Mouse (Mus musculus) forebrain, embryonic 14.5 days (tissue): ENCODE measurements at regions not wholly inside any gene's neighbourhood (a gene's known extent, or its start where the extent isn't known, plus 50 kb on each side); places are given as distances from the start of the nearest gene placed in this dataset.

Experiments
- ATAC-seq: fragments of 200-750 bp; cut with Nextera tagmentation; 2 replicates; pipeline ENCODE4 v1.8.0; 2017; ENCODE audit warnings: mild to moderate bottlenecking, moderate library complexity
- DNase-seq: peaks from one replicate; pipeline ENCODE4 v3.0.0-alpha.2; 2015; ENCODE audit warnings: low spot score
- H3K27ac ChIP-seq: fragments of 300-500 bp; sonication (generic); 2 replicates; pipeline ENCODE4 v1.5.1; 2014; ENCODE audit warnings: low read depth, mild to moderate bottlenecking, control low read depth, low read length, moderate library complexity
- H3K27me3 ChIP-seq: fragments of 300-500 bp; sonication (generic); replicated peaks from 2 replicates; pipeline ENCODE4 v1.6.1; 2014; ENCODE audit warnings: low read length, control low read depth, mixed read lengths; ENCODE audit not compliant: control insufficient read depth, insufficient read depth
- H3K36me3 ChIP-seq: fragments of 300-500 bp; sonication (generic); 2 replicates; pipeline ENCODE4 v1.6.1; 2014; ENCODE audit warnings: low read length, control low read depth; ENCODE audit not compliant: control insufficient read depth, insufficient read depth
- H3K4me1 ChIP-seq: fragments of 300-500 bp; sonication (generic); 2 replicates; pipeline ENCODE4 v1.6.1; 2014; ENCODE audit warnings: antibody characterized with exemption, low read length, control low read depth; ENCODE audit not compliant: control insufficient read depth, insufficient read depth
- H3K4me2 ChIP-seq: fragments of 300-500 bp; sonication (generic); 2 replicates; pipeline ENCODE4 v1.6.1; 2014; ENCODE audit warnings: mild to moderate bottlenecking, control low read depth, low read length
- H3K4me3 ChIP-seq: fragments of 300-500 bp; sonication (generic); 2 replicates; pipeline ENCODE4 v1.5.1; 2014; ENCODE audit warnings: low read depth, low read length, control low read depth
- H3K9ac ChIP-seq: fragments of 300-500 bp; sonication (generic); 2 replicates; pipeline ENCODE4 v1.6.1; 2014; ENCODE audit warnings: mild to moderate bottlenecking, low read length, control low read depth, moderate library complexity
- H3K9me3 ChIP-seq: fragments of 300-500 bp; sonication (generic); replicated peaks from 2 replicates; pipeline ENCODE4 v1.6.1; 2016; ENCODE audit warnings: low read length, control low read depth, mixed read lengths; ENCODE audit not compliant: control insufficient read depth
- WGBS: fragments of 180-500 bp; shearing (Covaris S2); extraction: QIAGEN DNeasy Blood & Tissue Kit; methylation state at CpG from one replicate; pipeline ENCODE4 v1.1.7; 2014; 5-methylcytosine and 5-hydroxymethylcytosine counted together

DNA sequence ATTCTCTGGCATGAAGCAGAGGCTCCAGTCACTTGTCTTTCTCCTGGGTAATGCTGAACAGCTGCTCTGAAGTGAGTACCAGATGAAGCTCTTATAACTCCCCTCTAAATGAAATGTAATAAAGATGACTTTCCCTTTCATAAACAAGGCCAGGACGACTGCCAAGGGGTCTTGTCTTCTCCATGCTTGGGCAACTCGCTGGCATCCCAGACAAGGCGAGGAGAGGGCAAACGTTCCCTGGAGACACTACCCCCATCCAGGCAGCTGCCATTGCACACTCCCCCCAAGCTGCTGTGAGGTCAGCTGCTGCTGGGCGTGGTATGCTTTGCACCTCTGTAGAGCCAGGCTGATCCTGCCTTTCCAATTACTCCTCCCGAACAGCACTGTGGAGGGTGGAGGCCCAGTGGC lies 63.1 kb upstream of the Cxcl12 start:
- ATAC-seq = no peak
- Histone ChIP-seq H3K9me3 (no peaks in the 10 kb centered on the region), H3K27ac (no peak overlapping the region), H3K4me3 (no peak overlapping the region), H3K36me3 (no peaks in the 10 kb centered on the region), H3K9ac (no peak overlapping the region), H3K4me2 (no peak overlapping the region), H3K4me1 (no peaks in the 10 kb centered on the region), H3K27me3 (no peaks in the 10 kb centered on the region)
- no peak for DNase-seq
- WGBS = 71% methylated on average over 6 of the region's 6 CpGs

DNA sequence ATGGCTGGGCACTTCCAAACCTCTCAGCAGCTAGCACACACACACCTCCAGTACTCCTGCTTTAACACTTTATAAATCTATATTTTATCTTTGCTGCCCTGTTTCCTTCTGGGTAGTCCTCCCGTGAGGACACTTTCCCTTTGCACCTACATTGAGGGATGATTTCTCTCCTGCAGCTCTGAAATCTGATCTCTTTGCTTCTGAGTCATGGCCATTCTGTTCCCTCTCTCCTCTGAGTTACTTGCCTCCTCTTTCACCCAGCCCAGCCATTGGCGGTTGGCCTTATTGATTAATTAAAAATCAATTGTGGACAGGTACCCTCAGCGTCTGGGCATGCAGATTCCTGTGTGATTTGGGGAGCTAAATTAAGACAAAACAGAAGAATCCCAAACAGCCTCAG lies 58.0 kb upstream of the Cxcl12 start:
- Histone ChIP-seq H3K4me3 (no peak overlapping the region), H3K27ac (no peak overlapping the region), H3K4me2 (no peak overlapping the region), H3K9me3 (no peaks in the 10 kb centered on the region), H3K36me3 (no peaks in the 10 kb centered on the region), H3K27me3 (no peaks in the 10 kb centered on the region), H3K4me1 (no peaks in the 10 kb centered on the region), H3K9ac (no peak overlapping the region)
- ATAC-seq (no peak), DNase-seq (no peak)
- WGBS = 67% methylated on average over 3 of the region's 3 CpGs

DNA sequence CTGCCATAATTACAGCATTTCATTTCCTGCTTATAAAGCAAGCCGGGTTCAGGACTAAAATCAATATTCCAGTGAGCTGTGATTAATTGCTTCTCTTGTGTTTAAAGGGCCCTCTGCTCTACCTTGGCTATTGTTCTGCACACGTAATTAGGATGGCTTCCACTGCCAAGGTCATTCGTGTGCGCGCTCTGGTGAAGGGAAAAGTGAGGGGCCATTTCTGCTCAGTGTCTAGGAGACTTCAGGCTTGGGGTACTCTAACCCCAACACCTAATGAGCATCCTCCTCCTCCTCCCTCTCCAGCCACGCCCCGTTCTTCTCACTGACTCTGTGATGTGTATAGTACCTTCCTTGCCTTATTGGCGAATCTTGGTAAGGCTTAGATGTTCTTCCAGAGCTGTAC lies 53.5 kb upstream of the Cxcl12 start:
- no peak overlapping the region for H3K4me3 ChIP-seq
- no peak overlapping the region for H3K27ac ChIP-seq
- no peak overlapping the region for H3K9ac ChIP-seq
- H3K9me3 ChIP-seq = no peaks in the 10 kb centered on the region
- no peak for ATAC-seq
- no peaks in the 10 kb centered on the region for H3K36me3 ChIP-seq
- no peaks in the 10 kb centered on the region for H3K4me1 ChIP-seq
- 74% methylated on average over 8 of the region's 8 CpGs for WGBS
- H3K4me2 ChIP-seq = no peak overlapping the region
- H3K27me3 ChIP-seq = no peaks in the 10 kb centered on the region
- DNase-seq = no peak

- no peak overlapping the region for H3K4me2 ChIP-seq
- H3K9ac ChIP-seq = no peak overlapping the region
- no peak overlapping the region for H3K27ac ChIP-seq
- 90% methylated on average over 3 of the region's 3 CpGs for WGBS
- H3K9me3 ChIP-seq = no peaks in the 10 kb centered on the region
- no peak overlapping the region for H3K4me3 ChIP-seq
- H3K36me3 ChIP-seq = no peaks in the 10 kb centered on the region
- DNase-seq (no peak), ATAC-seq (no peak)
- H3K4me1 ChIP-seq = no peaks in the 10 kb centered on the region
- no peaks in the 10 kb centered on the region for H3K27me3 ChIP-seq
Observed at GRCm38 (mm10) chr6:117118081-117118480, 50.3 kb upstream of the Cxcl12 start.
